Mouse (Mus musculus) thymus, postnatal 10 days (tissue): ENCODE results near the gene Slc9a5.
A peak's percentile ranks its signal among the peaks of the same experiment; 100 is the strongest.

Source experiments
- DNase-seq, 2 experiments: peaks; one replicate each; pipeline ENCODE4 v3.0.0; 2021; ENCODE audit warnings: low spot score in 2 of 2

Gene Slc9a5

DNA sequence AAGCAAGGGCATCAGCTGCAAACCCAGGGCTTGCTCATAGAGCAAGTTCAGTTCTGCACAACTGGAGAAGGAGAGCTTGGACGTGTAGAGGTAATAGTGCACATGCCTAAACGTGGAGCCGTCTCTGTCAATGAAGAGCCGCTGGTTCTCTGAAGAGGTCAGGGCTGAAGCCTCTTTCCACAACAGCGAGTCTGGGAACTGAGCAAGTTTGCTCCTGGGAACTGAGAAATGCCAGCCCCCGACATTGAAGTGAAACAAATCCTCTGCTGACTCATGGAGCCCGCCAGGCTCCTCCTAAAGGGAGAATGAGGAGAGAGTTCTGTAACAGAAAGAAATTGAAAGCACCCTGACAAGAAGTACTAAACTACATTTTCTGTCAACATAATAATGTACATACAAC lies 59.7 kb downstream of the Slc9a5 start:
- DNase-seq = no peak

DNA sequence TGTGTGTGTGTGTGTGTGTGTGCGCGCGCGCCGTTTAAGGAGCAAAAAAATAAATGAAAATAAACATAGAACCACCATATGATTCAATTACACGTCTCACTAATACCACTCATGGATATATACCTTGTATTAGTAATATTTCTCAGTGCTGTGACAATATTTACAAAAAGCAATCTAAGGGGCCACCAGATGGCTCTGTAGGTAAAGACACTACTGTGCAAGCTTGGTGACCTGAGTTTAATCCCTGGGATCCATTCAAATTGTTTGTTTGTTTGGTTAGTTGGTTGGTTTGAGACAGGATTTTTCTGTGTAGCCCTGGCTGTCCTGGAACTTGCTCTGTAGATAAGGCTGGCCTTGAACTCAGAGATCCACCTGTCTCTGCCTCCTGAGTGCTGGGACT lies 61.3 kb downstream of the Slc9a5 start:
- no peak for DNase-seq

DNA sequence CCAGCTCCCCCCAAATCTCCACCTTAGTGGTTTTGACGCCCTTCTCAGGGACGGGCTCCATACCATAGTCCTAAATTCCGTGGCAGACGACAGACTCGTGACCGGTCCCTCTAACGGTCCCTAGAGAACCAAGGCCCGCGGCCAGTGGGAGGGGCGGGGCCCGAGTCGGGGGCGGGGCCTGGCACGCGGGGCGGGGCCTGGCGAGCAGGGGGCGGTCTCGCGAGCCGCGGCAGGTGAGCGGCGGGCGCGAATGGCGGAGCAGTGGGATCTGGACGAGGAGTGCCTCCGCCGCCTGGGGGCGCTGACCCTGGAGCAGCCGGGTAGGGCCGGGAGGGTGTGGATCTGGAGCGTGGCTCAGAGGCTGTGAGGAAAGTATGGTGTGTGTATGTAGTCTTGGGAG lies 64.7 kb downstream of the Slc9a5 start, which contains the start of the genes Kctd19 and Lrrc36:
TSS of gene Kctd19 (minus strand) at position 112 of the 400 bp plus-strand sequence.
TSS of gene Lrrc36 (plus strand) at position 181 of the 400 bp plus-strand sequence.
- DNase-seq = peak in 1 of 2 experiments; percentile 49

DNA sequence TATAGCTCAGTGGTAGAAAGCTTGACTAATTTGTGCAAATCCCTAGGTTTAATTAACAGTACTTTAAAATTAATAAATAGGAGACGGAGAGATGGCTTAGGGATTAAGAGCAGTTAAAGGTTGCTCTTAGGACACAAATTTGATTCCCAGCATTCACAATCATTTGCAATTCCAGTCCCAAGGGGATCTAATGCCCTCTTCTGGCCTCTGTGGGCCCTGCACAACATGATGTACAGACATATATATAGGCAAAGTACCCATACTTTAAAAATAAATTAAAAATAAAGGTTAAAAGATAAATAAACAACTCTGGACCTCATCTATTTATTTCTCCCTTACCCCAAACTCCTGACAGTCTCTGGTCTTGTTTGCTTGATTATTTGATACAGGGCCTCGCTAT lies 70.3 kb downstream of the Slc9a5 start:
- DNase-seq = no peak
